Mouse (Mus musculus) granulocyte monocyte progenitor cell, adult 5-6 weeks (primary cell): ENCODE results near the gene Ube4b. TPM values are rescaled to one million over a fixed set of nuclear protein-coding genes. Genes with fewer than 3 reads are reported as not detected.

Experiments
- ATAC-seq: replicated peaks from 2 replicates; pipeline ENCODE4 v1.8.0; 2016; ENCODE audit warnings: mild to moderate bottlenecking, moderate TSS enrichment, inconsistent platforms; ENCODE audit not compliant: poor library complexity, severe bottlenecking
- total RNA-seq, 2 experiments: library from RNA; stranded (forward) in 1 of 2; stranded (reverse) in 1 of 2; fragments of 200-712, 200-1000 nt in 1 of 2; fragments of >200 nt in 1 of 2; fragmentation: Nextera tagmentation in 1 of 2; gene quantifications; 2 replicates each; pipeline ENCODE4 v1.2.3; 2014 to 2017

Gene Ube4b
- total RNA-seq, 2 experiments from 2014 or later: 38.6 to 58.4 TPM

DNA sequence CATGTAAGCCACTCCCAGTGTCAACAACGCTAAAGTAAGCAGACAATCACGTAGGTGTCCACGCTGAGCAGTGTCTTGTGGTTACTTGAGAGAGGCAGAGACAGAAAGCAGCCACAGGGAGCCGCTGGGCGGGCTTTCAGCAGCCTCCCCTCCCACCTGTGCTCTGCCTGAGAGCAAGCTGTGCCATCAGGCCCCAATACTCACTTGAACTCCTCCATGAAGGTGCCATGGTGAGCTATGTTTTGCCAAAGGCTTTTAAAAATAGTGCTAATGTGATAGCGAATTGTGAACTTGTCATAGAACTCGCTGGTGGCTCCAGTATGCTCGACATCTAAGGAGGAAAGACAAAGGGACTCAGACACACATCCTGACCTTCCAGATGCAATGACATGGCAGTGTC is 82.2 kb downstream of the Ube4b start:
- no peak for ATAC-seq

DNA sequence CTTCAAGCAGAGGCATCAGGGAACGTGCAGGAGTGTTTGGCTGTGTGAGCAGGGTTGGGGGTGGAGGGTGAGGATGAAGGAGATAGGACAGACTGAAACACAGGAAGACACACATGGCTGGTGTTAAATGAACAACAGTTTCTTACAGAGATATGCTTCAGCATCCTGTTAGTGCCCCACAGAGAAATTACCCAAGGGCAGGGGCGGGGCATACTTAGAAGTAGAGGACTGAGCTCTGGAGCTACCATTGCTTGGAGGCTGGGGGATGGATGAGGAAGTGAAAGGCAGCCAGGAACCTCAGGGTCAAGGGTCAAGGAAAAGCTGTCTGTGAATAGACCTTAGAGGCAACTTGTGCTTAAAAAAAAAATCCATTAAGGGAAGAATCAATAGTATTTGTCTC is 85.9 kb downstream of the Ube4b start:
- ATAC-seq: peak; percentile 96

DNA sequence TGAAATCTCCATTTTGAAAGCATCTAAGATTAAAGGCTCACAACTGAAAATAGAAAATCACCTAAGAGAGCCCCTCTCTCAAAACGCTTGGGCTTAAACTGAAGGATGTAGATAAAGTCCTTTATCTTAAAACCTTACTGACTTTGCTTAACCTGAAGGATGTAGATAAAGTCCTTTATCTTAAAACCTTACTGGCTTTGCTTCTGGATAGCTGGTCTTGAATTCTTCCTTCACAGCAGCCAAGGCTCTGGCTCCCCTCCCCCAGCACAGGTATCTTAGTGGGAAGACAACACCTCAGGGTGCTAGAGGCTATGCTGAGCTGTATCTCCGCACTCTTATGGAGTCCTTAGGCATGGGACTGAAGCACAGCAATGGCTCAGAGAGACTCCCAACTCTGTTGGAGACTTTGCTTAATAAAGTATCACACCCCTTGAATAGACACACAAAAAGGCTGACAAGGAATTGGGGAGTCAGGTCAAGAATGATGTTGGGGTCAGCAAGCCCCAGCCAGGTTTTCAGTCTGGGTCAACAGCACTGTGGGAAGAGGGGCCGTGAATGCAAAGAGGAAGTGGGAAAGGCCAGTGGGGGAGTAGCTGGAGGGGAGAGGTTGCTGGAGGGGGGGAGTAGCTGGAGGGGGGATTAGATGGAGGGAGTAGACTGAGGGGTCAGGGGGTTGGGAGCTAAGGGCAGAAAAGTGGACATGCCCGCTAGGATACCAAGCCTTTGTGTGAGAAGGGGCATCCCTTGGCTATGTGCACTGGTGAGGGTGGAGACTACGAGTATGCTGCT is 86.9 kb downstream of the Ube4b start:
- peak; percentile 52 for ATAC-seq

DNA sequence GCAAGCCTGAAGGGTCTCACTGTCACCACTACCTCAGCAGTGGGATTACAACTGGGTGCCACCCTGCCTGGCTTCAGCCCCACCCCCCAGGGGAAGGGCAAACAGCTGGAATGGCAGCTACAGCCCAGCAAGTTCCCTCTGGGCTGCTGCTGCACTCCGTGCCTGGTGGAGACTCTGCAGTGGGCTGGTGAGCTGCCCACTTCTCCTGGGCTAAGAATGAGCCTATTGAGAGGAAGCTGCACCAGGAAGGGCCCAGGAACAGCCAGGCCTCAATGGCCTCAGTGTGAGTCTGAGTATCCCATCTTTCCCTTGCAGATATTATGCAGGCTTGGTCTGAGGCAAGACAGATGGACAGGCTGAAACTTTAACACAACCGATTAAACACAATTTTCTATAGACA is 88.4 kb downstream of the Ube4b start:
- no peak for ATAC-seq

DNA sequence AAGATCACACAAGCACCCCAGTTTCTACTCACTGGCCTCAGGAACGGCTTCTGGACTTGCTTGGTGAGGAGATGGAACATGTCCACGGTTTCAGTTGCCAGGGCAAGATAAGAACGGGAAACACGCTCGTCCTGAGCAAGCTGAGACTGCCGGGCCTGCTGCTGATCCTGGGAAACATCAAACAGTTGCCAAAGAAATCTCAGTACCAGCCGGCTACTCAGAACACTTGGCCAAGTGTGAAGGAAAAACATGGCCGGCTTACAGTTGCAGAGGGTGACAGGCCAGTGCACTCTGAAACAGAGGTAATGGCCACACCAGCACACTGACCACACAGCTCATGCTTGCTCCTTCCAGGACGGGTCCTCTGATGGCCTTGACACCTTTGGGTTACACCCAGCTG is 89.2 kb downstream of the Ube4b start:
- ATAC-seq: no peak

DNA sequence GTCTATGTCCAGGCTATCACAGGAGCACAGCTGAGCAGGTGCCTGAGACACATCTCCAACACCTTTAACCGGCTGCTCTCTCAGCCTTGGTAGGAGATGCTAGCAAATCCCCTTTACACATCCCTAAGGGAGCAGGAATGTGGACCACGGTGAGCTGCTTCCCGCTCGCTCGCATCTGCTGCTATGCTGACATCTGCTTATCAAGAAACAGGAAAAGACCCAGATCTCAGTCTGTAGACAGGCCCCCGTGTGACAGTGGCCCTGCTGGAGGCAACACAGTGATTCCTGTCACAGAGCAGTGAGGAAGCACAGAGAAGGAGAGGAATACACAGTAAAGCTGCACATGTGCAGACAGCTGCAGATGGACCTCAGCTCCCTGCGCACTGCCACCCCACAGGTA is 90.2 kb downstream of the Ube4b start:
- ATAC-seq: no peak

DNA sequence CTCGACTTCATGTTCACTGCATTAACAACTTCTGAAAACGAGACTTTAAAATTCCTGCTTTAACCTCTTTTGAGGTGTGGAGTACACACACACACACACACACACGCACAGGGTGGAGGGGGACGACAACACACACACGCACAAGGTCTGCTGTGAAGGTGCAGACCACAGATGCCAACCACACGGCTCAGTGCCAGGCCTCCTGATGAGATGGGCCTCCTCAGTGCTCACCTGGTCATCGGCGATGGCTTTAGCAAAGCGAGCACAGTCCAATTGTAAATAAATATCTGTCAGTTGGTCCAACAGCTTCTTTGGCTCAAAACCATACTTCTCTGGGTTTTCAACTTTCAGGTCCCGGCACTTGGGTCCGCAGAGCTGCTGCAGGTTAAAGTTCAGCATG is 91.7 kb downstream of the Ube4b start:
- ATAC-seq: no peak

DNA sequence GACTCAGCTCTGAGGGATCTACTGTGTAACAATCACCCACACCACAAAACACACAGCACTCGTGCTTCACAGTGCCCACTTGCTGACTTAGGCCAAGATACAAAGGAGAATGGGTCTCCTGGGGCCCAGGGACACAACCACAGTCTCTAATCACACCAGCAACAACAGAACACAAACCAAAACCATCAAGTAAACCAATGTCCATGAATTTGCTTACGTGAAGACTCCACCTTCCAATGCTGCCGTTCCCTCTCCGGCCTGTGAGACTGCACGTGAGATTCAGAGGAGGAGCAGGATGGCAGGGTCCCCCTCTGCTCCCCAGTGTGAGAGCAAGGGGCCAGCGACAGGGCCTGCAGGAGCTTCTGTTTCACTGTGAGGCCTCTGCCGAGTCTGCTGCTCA is 93.8 kb downstream of the Ube4b start:
- no peak for ATAC-seq

DNA sequence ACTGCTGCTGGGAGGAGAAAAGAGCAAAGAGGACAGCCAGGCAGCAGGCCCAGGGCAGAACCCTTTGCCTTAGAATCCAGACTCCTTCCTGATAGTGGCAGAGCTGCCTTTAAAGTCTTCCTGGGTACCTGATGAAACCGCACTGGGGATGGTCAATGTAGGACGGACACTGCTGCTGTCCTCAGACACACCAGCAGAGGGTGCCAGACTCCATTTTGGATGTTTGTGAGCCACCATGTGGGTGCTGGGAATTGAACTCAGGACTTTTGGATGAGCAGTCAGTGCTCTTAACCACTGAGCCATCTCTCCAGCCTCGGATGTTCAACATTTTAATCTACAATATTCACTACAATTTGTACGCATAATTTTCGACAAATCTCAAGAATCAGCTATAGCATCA is 96.1 kb downstream of the Ube4b start:
- no peak for ATAC-seq

DNA sequence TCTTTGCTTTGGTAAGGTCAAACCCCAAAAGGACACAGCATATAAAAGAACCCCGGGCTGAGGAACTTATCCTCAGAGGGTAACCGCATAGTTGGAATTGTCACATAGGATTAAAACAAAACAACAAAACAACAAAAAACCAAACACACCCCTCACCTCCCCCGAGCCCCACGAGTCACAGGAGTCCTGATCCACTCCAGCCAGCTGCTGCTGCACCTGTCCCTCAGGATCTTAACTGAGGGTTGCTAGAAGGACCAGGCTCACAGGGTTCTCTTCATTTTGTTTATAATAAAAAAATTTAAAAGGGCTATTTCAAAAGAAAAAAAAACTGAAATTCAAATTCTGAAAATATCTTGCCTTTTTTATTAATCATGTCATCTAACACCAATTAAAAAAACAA is 97.8 kb downstream of the Ube4b start:
- ATAC-seq: no peak

DNA sequence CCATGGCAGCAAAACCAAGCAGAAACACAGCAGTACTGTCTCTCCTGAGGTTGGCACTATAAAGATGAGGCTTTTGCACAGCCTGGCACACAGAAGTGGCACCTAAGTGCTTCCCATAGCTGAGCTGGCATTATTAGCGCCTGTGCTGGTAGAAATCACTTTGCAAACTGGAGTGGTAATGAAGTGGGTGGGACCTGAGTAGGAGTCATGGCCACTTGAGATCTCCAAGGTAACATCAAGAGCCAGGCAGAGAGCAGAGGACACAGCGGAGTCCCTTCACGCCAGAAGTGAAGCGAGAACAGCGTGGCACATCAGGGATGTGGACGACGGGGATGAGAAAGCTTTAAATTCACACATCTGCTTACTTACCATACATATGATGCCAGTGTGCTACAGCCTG is 99.3 kb downstream of the Ube4b start:
- no peak for ATAC-seq

DNA sequence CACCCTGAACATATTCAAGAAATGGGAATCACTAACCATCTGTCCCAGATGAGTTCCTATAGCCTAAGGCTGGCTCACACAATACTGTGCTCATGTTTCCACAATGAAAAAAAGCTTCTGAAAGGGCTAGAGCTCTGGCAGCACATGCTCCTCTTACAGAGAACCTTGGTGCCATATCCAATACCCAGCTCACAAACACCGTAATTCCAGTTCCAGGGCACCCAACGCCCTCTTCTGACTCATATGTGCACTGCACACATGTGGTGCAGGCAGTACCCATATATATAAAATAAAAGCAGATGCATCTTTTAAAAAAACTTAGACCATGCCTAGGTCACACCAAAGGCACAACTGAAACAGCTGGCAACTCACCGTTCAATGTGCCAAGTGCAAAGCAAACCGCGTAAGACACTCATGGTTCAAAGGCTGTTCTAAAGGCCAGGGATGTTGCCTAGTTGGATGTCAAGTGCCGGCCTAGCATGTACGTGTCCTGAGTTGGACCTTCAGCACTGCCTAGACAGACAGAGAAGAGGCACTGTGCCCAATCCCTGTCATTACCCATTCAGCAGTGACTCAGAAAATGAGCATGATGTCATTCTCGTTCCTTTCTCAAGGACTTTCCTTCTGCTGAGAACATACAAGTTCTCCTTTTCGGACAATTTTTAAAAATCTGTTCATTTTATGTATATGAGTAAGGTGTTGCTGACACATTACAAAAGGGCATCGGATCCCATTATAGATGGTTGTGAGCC is 101.0 kb downstream of the Ube4b start:
- ATAC-seq: no peak; the same call in 1 of the 2 replicates

DNA sequence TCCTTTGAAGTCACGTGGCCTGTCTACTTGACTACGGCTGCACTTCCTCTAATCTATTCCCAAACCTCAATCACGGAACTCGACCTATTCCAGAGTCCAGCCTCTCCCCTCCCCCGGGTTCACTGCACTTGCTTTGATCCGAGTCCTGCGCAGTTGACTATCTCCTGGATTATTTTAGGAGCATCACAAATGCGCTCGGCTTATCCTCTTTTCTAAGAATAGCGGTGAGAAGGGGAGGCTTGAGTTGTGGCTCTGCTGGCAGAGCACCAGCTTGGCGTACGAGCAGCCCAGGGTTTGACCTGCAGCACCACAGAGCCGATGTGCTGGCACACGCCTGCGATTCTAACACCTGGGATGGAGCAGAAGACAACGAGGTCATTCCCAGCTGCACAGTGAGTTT is 102.8 kb downstream of the Ube4b start:
- no peak for ATAC-seq

DNA sequence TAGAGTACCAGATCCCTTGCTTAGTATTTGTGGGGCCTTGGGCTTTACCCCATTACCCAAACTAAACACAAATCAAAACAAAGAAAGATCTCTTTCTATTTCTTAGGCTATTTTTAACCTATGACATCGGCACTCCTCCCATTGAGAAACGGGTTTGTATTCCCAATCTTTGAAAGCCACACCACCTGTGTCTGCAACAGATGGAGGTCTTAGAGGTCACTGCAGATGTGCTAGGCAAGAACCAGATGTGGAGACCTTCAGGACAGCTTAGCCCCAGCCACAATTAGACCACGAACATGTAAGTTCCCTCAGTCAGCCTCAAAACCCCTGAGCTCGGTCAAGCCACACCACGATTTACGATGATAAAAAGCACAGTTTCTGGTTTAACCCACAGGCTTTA is 103.8 kb downstream of the Ube4b start:
- no peak; the same call in 1 of the 2 replicates for ATAC-seq

DNA sequence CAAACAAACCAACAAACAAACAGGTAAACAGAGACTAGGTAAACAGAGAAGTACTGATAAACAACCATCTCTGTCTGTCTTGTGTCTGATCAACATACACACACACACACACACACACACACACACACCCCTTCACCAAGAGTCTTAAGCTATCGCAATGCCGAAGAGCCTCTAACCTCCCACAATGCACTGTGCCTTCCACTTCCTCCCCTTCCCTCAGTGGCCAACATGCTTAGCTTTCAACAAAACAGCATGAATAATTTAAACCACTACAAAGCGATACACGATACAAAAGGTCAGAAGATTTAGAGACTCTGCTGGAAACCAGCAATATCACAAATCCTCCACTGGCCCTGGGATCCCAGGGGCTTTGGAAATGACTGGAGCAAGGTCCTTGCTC is 104.3 kb downstream of the Ube4b start:
- peak; percentile 62 for ATAC-seq

DNA sequence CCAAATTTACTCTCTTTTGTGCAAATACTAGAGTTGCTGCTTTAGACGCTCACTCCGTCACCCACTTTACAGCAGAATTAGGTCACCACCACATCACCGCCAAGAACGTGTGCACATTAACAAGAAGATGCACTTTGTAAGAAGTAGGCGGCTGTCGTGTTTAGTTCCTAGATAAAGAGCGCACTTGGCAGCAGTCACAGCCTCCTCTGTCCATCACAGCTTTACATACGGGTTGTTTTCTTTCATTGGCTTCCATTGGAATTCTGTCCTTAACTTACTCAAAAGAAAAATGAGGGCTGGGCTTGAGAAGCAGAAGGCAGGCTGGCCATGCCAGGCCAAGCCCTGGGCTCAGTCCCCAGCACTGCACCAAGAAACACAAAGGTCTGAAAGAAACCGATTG is 107.5 kb downstream of the Ube4b start:
- ATAC-seq: no peak

DNA sequence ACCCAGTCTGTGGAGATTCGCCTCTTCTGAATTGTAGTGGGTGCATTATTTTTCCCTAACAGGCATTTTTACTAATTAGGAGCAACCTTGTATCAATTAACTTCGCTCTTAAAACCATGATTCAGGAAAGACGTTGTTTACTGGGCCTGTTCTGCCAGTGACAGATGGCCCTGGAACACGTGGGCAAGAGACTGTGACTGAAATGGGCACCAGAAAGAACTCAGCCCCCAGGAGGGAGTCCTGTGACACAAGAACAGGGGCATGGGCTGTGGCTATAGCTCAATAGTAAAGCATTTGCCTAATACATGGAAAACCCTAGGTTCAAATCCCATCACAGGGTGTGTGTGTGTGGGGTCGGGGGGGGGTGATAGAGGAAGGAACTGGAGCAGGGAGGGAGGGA is 109.2 kb downstream of the Ube4b start:
- no peak for ATAC-seq

DNA sequence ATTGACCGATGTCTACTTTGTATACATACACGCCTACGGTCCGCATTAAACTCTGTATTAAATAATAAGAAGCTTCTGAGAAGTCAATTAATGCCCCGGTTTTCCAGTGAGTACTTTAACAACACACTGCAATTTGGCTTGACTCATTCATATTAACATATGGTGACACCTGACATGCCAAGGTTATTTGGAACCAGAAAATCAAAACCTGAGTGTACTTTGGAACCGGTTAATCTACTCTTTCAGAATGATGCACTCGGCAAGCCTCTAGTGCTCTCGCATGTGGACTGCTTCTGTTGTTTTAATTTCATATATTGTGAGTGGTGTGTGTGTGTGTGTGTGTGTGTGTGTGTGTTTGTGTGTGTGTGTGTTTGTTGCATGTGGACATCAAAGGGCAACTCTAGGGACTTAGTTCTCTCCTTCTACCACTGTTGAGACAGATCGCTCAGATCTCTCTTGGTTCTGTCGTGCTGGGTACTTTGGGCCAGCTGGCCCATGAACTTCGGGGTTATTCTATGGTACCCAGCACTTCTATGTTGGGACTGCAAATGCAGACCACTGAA is 112.2 kb downstream of the Ube4b start:
- ATAC-seq: no peak

DNA sequence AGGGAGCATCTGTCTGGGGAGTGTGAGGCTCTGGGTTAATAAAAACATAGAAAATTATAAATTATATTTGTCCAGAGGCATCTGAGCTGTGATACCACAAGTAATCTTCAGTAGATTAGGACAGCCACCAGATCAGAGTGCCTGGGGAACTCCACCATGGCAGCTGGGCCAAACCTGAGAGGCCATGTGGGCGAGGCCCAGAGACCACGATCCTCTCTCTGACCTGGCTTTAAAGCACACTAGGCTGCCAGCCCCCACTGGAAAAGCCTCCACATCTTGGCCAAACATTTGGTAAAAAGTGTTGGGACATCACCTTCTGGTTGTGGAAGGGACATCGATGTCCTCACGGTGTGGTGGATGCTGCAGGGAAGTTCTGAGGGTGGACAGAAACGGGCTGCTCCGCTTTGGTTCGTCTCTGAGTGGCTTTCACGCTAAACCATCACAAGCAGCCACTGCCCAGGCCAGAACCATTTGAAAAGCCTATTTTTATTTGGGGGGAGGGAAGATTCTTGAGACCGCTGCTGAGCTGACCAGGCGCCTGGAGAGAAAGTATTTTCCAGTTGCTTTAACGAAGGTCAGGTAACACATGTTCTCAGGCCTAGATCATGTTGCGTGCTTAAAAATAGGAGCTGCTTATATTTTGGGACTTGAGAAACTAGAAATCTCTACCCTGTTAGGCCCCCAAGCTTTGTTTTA is 112.8 kb downstream of the Ube4b start:
- ATAC-seq: no peak

DNA sequence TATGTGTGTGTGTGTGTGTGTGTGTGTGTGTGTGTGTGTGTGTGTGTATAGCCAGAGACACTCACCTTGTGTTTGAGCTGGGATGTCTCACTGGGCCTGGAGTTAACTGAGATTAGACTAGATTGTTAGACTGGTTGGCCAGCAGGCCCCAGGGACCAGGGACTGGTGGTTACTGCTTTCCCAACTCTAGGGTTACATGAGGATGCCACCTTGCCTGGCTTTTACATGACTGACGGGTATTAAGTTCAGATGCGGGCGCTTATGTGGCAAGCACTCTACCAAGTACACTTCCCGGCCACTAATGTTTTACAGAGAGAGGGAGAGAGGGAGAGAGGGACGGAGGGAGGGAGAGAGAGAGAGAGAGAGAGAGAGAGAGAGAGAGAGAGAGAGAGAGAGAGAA is 114.6 kb downstream of the Ube4b start:
- no peak for ATAC-seq

DNA sequence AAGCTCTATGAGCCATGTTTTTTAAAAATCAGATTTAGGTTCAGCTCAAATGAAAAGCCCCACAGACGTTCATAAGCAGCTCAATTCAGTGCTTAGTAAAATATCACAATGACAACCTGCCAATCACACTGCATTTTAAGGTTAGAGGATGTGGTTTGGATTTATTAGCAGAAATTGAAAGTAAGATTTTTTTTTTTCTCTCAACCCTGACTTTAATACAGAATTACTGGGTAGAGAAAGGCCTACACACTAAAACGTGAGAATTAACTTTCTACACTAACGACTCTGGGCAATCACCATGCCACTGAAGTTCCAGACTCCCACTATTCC is 118.1 kb downstream of the Ube4b start:
- no peak for ATAC-seq
